Mouse (Mus musculus) hindbrain, embryonic 16.5 days (tissue): ENCODE results near the gene Cdc25b. TPM values are rescaled to one million over a fixed set of nuclear protein-coding genes. Genes with fewer than 3 reads are reported as not detected.

ENCODE experiments used
- ATAC-seq: fragments of 200-750 bp; cut with Nextera tagmentation; 2 replicates; pipeline ENCODE4 v1.8.0; 2017; ENCODE audit warnings: moderate TSS enrichment, moderate library complexity
- H3K27ac ChIP-seq: fragments of 300-500 bp; sonication (generic); 2 replicates; pipeline ENCODE4 v1.5.1; 2014; ENCODE audit warnings: low read depth, mild to moderate bottlenecking, control low read depth, low read length, moderate library complexity
- H3K27me3 ChIP-seq: fragments of 300-500 bp; sonication (generic); replicated peaks from 2 replicates; pipeline ENCODE4 v1.6.1; 2014; ENCODE audit warnings: low read length; ENCODE audit not compliant: control insufficient read depth, insufficient read depth
- H3K36me3 ChIP-seq: fragments of 300-500 bp; sonication (generic); 2 replicates; pipeline ENCODE4 v1.6.1; 2014; ENCODE audit warnings: mild to moderate bottlenecking, low read length, moderate library complexity, mixed read lengths; ENCODE audit not compliant: control insufficient read depth, insufficient read depth
- H3K4me1 ChIP-seq: fragments of 300-500 bp; sonication (generic); 2 replicates; pipeline ENCODE4 v1.6.1; 2014; ENCODE audit warnings: low read depth, low read length; ENCODE audit not compliant: control insufficient read depth, insufficient read depth
- H3K4me2 ChIP-seq: fragments of 300-500 bp; sonication (generic); 2 replicates; pipeline ENCODE4 v1.6.1; 2014; ENCODE audit warnings: mild to moderate bottlenecking, low read length, control low read depth, moderate library complexity
- H3K4me3 ChIP-seq: fragments of 300-500 bp; sonication (generic); 2 replicates; pipeline ENCODE4 v1.5.1; 2014; ENCODE audit warnings: mild to moderate bottlenecking, low read length, control low read depth, moderate library complexity
- H3K9ac ChIP-seq: fragments of 300-500 bp; sonication (generic); 2 replicates; pipeline ENCODE4 v1.6.1; 2014; ENCODE audit warnings: low read depth, mild to moderate bottlenecking, control low read depth, low read length, moderate library complexity
- H3K9me3 ChIP-seq: fragments of 300-500 bp; sonication (generic); 2 replicates; pipeline ENCODE4 v1.6.1; 2014; ENCODE audit warnings: mild to moderate bottlenecking, low read length, moderate library complexity; ENCODE audit not compliant: control insufficient read depth
- WGBS: fragments of 180-500 bp; shearing (Covaris S2); extraction: QIAGEN DNeasy Blood & Tissue Kit; methylation state at CpG from one replicate; pipeline ENCODE4 v1.1.7; 2014; 5-methylcytosine and 5-hydroxymethylcytosine counted together
- polyA plus RNA-seq: library from polyadenylated mRNA; unstranded; fragments of >200 nt; fragmentation: Nextera tagmentation; extraction: Ambion mirVana; gene quantifications from 2 replicates; pipeline ENCODE4 v1.2.1, GENCODE M21; 2015

Cdc25b gene
- polyA plus RNA-seq, 1 experiment from 2014 or later = 22.8 TPM

DNA sequence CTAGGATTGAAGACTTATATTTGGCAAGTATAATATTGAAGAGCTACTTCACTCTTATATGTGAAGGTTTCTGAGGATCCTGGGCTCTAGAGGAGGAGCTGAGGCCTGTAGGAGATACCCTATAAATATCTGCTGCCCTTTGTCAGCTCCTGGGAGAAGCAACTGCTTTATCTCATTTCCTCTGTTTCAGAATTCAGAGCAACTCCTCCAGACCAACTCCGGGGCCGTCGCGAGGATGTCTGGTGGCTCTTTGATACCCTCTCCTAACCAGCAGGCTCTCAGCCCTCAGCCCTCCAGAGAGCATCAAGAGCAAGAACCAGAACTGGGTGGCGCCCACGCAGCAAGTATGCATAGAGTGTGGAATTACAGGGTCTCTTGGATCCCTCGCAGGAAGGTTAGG is 56.2 kb downstream of the Cdc25b start:
- no peaks in the 10 kb centered on the region for H3K36me3 ChIP-seq
- no peaks in the 10 kb centered on the region for H3K4me1 ChIP-seq
- WGBS = 91% methylated on average over 7 of the region's 7 CpGs
- ATAC-seq = no peak
- no peak overlapping the region for H3K4me2 ChIP-seq
- H3K9me3 ChIP-seq = no peaks in the 10 kb centered on the region
- H3K9ac ChIP-seq = no peak overlapping the region
- H3K27me3 ChIP-seq = no peaks in the 10 kb centered on the region
- no peak overlapping the region for H3K4me3 ChIP-seq
- no peak overlapping the region for H3K27ac ChIP-seq

Other genes with a start within 250 kb of the Cdc25b start
- gene Gfra4, start 143.9 kb upstream of the Cdc25b start, polyA plus RNA-seq = 48.4 and 53.5 TPM in 2 replicates
- 1.6 and 2.3 TPM in 2 replicates for gene Adam33, start 123.1 kb upstream of the Cdc25b start, polyA plus RNA-seq
- gene Siglec1, start 100.2 kb upstream of the Cdc25b start, polyA plus RNA-seq = 0.15 and 0.24 TPM in 2 replicates
- gene Hspa12b, start 59.7 kb upstream of the Cdc25b start, polyA plus RNA-seq = 6.5 and 6.9 TPM in 2 replicates
- not detected in 2 replicates for gene Gm11037, start 53.5 kb upstream of the Cdc25b start, polyA plus RNA-seq
- 86.6 and 92.7 TPM in 2 replicates for gene 1700037H04Rik, start 26.9 kb upstream of the Cdc25b start, polyA plus RNA-seq
- 11.1 and 11.3 TPM in 2 replicates for gene Cenpb, start 6.9 kb upstream of the Cdc25b start, polyA plus RNA-seq
- gene Spef1, start 333 bp downstream of the Cdc25b start, polyA plus RNA-seq = 8.0 and 9.8 TPM in 2 replicates
- 35.2 and 36.1 TPM in 2 replicates for gene Ap5s1, start 20.1 kb downstream of the Cdc25b start, polyA plus RNA-seq
- gene Mavs, start 47.1 kb downstream of the Cdc25b start, polyA plus RNA-seq = 8.9 and 9.0 TPM in 2 replicates
- gene Pank2, start 75.5 kb downstream of the Cdc25b start, polyA plus RNA-seq = 20.0 and 22.8 TPM in 2 replicates
- gene Rnf24, start 165.9 kb downstream of the Cdc25b start, polyA plus RNA-seq = 13.5 and 17.1 TPM in 2 replicates